Mouse (Mus musculus) heart, postnatal 4 days (tissue): ENCODE results near the gene Hist4h4. TPM values are rescaled to one million over a fixed set of nuclear protein-coding genes. Genes with fewer than 3 reads are reported as not detected.

Experiments used
- DNase-seq: peaks from one replicate; pipeline ENCODE4 v3.0.0; 2021
- total RNA-seq, 2 experiments: library from RNA; stranded (reverse); gene quantifications; 2 replicates each; pipeline ENCODE4 v1.2.3; 2021

The Hist4h4 gene
- total RNA-seq: 10 to 100 TPM; 32.8 to 34.4 TPM

- peak; percentile 98 for DNase-seq
Measured at GRCm38 (mm10) chr6:136803739-136804633, at the start of gene Hist4h4. Gene Hist4h4, minus strand, starts transcription at chr6:136804415.

DNA sequence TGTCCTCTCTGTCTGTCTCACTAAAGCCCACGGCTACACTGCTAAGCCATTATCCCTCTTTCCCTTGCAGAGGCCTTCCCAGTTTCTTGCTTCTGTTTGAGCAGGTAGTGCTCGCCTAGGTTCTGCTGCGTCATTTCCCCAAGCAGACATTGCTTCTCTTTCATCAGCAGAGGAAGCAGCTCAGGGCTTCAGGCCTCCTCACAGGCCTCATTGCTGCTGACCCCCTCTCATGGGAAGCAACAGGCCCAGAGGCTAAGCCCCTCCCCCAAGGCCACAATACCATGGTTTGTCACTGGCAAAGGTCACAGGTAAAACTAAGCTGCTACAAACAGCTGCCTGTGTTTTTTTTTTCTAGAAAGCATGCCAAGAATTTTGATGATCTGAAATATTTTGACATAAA lies 48.5 kb upstream of the Hist4h4 start:
- no peak for DNase-seq

DNA sequence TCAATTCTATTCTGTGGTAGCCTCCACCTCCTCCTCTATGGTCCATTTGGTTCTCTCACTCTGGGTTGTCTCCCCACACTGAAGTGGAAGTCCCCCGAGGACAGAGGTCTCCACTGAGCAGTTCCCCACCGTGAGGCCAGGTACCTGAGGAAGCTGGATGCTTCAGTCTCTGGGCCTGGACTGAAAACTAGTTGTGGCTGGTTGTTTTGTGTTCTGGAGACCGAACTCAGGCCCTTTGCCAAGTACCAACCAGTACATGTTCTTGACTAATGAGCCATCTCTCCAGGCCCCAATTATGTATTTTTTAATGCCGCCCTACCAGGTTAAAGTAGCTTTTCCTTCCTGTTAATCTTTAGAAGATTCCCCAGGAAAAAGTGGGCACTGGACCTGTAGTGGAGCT lies 48.1 kb upstream of the Hist4h4 start:
- no peak for DNase-seq

DNA sequence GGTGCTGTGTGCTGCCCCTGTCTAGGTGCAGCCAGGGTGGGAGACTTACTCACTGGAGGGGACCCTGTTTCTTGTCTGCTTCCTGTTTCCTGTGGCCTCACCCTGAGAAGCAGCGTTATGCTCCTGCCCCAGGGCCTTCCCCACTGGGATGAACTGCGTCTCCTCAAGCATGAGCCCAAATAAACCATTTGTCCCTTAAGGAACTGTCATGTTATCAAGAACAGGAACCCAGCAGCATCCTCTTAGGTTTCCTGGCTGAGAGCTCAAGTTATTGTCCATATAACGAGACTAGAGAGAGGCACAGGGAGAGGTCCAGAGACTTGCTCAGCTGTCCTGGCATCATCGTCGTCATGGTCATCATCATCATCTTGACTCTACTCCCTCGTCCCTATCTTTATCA lies 46.1 kb upstream of the Hist4h4 start:
- DNase-seq: no peak

DNA sequence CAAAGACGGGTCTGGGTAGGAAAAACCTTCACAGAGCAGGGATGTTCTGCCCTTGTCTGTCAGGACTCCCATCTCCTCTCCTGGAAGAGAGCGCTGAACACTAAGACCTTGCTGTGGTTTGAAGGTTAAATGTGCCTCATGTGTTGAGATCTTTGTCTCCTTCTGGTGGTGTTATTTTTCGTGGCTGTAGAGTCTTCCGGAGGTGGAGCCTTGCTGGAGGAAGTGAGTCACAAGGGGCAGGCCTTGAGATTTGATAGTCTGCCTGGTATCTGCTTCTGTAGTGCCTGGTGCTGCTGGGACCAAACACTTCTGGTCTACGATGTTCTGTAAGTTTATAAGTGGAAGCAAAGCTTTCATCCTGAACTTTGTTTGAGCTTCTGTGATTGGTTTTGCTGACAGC lies 44.8 kb upstream of the Hist4h4 start:
- no peak for DNase-seq

GRCm38 (mm10) chr6:136848399-136848798 lies 44.2 kb upstream of the Hist4h4 start:
- no peak for DNase-seq

GRCm38 (mm10) chr6:136847790-136848189 lies 43.6 kb upstream of the Hist4h4 start:
- peak; percentile 69 for DNase-seq

DNA sequence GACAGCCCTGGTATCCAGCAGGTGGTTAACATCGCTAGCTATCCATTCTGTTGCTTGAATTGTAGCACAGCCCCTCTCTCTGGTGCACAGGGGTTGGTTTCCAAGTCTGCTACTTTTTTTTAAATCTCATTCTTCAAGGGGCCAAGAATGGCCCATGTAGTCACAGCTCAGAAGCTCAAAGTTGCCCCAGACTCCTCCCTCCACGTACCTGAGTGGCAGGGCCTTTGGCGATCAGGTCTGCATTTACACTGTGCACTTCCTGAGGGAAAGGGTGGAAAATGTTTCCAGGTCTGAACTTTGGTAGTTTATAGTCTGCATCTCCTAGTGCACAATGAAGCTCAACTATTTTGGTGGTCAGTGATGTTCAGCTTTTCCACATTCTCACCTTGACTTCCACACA lies 43.1 kb upstream of the Hist4h4 start:
- DNase-seq: no peak

DNA sequence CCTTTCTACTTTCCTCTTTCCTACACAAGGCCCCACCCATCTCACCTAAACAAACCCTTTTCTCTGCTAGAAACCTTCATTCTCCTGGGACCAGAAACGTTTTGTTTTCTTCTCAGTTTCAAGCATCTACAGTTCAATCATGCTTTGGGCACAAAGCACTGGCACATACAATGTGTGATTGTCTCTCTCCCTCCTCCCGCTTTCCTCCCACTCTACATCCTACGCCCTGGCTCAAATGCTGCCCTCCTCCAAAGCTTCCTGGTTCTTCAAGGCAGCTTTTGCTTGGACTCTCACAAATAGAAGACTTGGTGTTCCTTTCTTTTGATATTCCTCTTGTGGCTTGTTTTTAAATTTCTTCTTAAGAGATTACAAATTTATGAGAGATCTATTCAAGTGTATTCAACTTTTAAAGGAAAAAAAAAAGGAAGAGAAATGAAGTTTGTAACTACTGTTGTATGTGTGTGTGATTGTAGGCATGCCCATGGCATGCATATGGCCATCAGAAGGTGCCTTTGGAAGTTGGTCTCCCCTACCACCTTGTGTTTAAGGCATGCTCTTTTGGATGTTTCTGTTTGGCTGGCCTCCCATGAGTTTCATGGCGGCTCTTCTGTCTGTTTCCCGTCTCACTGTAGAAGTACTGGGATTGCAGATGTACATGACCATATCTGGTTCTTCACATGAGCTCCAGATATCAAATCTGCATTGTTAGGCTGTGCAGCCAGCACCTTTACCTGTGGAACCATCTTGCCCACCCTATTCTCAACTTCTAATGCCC lies 41.7 kb upstream of the Hist4h4 start:
- no peak for DNase-seq

GRCm38 (mm10) chr6:136844903-136845302 lies 40.7 kb upstream of the Hist4h4 start:
- no peak for DNase-seq

- DNase-seq: no peak
Measured at GRCm38 (mm10) chr6:136837323-136837722, 33.1 kb upstream of the Hist4h4 start.

DNA sequence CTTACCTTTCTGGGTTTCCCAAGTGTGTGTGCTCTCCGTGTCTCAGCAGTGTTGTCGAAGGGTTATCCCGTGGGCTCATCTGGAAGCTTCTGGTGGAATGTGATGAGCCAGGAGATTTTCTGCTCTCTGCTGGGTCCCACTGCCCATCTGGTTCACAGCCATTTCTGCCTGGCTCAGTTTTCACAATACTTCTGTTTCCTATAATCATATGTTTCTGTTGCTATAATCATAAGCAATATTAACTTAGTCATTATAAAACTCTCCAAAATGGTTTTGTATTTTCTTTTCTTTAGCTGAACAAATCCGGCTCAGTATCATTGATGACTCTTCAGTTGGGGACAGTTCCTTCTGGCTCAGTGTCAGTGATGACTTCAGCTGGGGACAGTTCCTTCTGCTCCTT lies 31.1 kb upstream of the Hist4h4 start, which contains the start of gene Smco3:
Gene Smco3, minus strand, starts transcription at position 101 of the 400 bp plus-strand sequence.
- no peak for DNase-seq

- DNase-seq: no peak
Measured at GRCm38 (mm10) chr6:136831712-136832111, 27.5 kb upstream of the Hist4h4 start.

DNA sequence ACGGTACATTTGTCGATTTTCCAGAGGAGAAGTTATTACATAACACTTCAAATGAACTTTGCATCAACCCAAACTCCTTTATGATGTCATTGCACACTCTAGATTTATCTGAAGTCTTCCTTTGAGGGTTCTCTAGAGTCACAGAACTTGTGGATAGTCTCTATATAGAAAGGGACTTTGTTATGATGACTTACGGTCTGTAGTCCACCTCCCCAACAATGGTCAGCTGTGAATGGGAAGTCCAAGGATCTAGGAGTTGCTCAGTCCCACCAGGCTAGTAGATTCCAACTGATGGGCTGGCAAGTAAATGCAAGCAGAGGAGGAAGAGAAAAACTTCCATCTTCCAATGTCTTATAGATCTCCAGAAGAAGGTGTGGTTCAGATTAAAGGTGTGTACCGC lies 24.5 kb upstream of the Hist4h4 start:
- no peak for DNase-seq

GRCm38 (mm10) chr6:136827881-136828561 lies 23.8 kb upstream of the Hist4h4 start, which contains the start of gene Wbp11:
Gene Wbp11, minus strand, starts transcription at chr6:136828233.
- DNase-seq: peak; percentile 96

- DNase-seq: no peak
Measured at GRCm38 (mm10) chr6:136827516-136827880, 23.3 kb upstream of the Hist4h4 start, which contains the start of gene BC049715. Gene BC049715, plus strand, starts transcription at chr6:136827626.

- no peak for DNase-seq
Measured at GRCm38 (mm10) chr6:136827116-136827515, 22.9 kb upstream of the Hist4h4 start.

DNA sequence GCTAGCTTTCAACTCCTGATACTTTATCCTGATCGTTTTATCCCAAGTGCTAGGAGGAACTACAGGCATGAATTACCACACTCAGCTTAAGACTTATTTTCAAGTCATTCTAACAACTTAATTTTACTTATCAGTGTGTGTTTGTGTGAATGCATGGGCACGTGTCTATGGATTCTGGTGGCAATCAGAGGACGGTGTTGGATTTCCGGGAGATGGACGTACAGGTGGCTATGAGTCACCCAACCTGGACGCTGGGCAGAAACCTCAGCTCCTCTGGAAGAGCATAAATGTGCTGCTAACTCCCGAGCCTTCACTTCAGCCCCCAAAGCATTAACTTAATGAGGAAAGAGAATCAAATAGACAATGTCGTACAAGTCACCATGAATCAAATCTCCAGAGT lies 20.8 kb upstream of the Hist4h4 start:
- no peak for DNase-seq

DNA sequence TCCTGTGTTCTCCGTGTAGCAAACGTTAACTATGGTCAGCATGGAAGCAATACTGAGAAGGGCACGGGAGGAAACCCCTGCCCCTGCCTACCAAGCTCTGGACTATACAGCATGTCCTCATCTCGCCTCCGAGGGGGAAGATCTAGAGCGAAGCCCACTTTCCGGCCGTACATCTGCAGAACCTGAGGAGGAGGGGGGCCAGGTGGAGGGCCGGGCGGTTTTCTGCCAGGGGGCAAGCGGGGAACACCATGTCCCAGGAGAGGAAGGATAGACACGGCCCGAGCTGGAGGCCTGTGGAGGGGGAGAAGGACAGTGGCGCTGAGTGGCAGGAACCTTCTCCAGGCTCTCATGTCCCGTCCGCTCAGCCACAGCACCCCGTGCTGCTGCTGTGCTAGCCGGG lies 16.9 kb upstream of the Hist4h4 start:
- no peak for DNase-seq

GRCm38 (mm10) chr6:136820381-136820780 lies 16.2 kb upstream of the Hist4h4 start:
- DNase-seq: no peak

DNA sequence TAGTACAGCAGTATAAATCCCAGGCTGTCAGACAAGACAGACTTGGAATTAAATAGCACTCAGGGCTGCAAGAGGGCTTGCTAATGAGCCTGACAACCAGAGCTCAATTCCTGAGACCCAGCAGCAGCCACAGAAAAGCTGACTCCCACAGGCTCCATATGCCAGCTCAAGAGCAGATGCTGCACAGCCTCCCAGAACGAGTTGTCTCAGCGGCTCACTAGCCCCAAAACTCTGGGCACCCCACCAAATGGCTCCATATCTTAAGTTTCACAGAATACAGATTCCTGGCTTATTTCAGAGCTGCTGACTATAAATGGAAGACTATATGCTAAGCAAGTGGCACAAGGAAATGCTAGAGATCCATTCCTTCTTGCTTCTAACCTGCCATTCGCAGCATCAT lies 13.3 kb upstream of the Hist4h4 start:
- no peak for DNase-seq

- no peak for DNase-seq
Measured at GRCm38 (mm10) chr6:136816826-136817225, 12.6 kb upstream of the Hist4h4 start.

GRCm38 (mm10) chr6:136815381-136815780 lies 11.2 kb upstream of the Hist4h4 start:
- DNase-seq: no peak
